Mouse (Mus musculus) brain, embryonic 14.5 days (tissue): ENCODE data around the gene Adh1.

Experiments
- CTCF ChIP-seq: fragments of 200-500 bp; IDR thresholded peaks from 2 replicates; pipeline ENCODE4 v1.5.1; 2012; ENCODE audit warnings: inconsistent platforms, mild to moderate bottlenecking, moderate library complexity, borderline replicate concordance; ENCODE audit not compliant: insufficient read depth, insufficient read length; ENCODE audit errors: extremely low read depth
- POLR2A ChIP-seq: fragments of 200-500 bp; IDR thresholded peaks from 2 replicates; pipeline ENCODE4 v1.6.1; 2012; ENCODE audit warnings: mild to moderate bottlenecking, inconsistent platforms, borderline replicate concordance; ENCODE audit not compliant: poor library complexity, insufficient read depth, insufficient read length, severe bottlenecking; ENCODE audit errors: extremely low read depth

DNA sequence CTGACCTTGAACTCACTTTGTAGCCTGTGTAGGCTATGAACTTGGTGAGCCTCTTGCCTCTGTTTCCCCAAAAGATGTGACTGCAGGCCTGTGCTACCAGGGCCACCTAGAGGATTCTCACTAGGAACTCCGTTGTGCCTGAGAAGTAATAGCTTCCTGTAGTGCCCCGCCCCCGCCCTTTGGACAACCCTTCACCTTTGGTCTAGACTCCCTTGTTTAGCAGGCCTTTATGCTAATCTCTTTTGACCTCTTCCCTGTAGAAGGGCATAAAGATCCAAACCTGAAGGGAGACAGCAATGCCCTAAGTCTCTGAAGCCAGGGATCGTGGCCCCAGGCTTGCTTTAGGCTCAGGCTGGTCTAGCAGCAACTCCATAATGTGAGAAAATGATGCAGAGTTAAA, 38.3 kb upstream of the Adh1 start:
- TF ChIP-seq CTCF (no peak), POLR2A (no peak)
